Mouse (Mus musculus): Measurements from ENCODE around the gene Tmem263.

- no peak for TF ChIP-seq TAL1 (IDR thresholded peaks at IDR 0.05; ENCODE audit: low read length)
- TF ChIP-seq GATA1 (IDR thresholded peaks at IDR 0.05; ENCODE audit: low read length): no peak
Measured at GRCm38 (mm10) chr10:85136573-85136972, 34.1 kb downstream of the Tmem263 start.

All from erythroblast, embryonic 14.5 days (primary cell).